Mouse (Mus musculus) G1E (cell line): Measurements from ENCODE around the gene Pcbp3. TPM values are rescaled to one million over a fixed set of nuclear protein-coding genes. Genes with fewer than 3 reads are reported as not detected.

Experiments
- ATAC-seq: 2 replicates; pipeline ENCODE4 v1.8.0; 2016; ENCODE audit warnings: mild to moderate bottlenecking; ENCODE audit not compliant: insufficient number of reproducible peaks, poor library complexity, low FRiP score, severe bottlenecking; ENCODE audit errors: extremely low read depth
- DNase-seq: peaks from one replicate; pipeline ENCODE4 v3.0.0; 2012; ENCODE audit warnings: low spot score
- H3K27me3 ChIP-seq: 2 replicates; pipeline ENCODE4 v1.6.1; 2012; ENCODE audit warnings: mild to moderate bottlenecking, low read length, inconsistent platforms; ENCODE audit not compliant: insufficient read depth
- H3K36me3 ChIP-seq: replicated peaks from 2 replicates; pipeline ENCODE3; 2012; ENCODE audit warnings: mild to moderate bottlenecking, inconsistent platforms
- H3K4me1 ChIP-seq: 2 replicates; pipeline ENCODE4 v1.6.1; 2012; ENCODE audit warnings: low read depth, low read length, inconsistent platforms, mixed read lengths; ENCODE audit not compliant: insufficient read depth
- H3K4me3 ChIP-seq: 2 replicates; pipeline ENCODE4 v1.5.1; 2012; ENCODE audit warnings: low read depth, mild to moderate bottlenecking, inconsistent platforms, low read length, moderate library complexity, mixed read lengths
- H3K9me3 ChIP-seq: replicated peaks from 2 replicates; pipeline ENCODE4 v1.6.1; 2012; ENCODE audit warnings: inconsistent platforms
- CTCF ChIP-seq: IDR thresholded peaks from 2 replicates; pipeline ENCODE4 v1.5.1; 2012; ENCODE audit warnings: low read depth, low read length, inconsistent platforms, mixed read lengths
- GATA1 ChIP-seq: IDR thresholded peaks from 2 replicates; pipeline ENCODE4 v1.6.1; 2012; ENCODE audit warnings: borderline replicate concordance, low read length, inconsistent platforms, mixed read lengths
- GATA2 ChIP-seq: IDR thresholded peaks from 2 replicates; pipeline ENCODE4 v1.6.1; 2012; ENCODE audit warnings: low read depth, low read length, inconsistent platforms, borderline replicate concordance
- POLR2AphosphoS5 ChIP-seq: IDR thresholded peaks from 2 replicates; pipeline ENCODE4 v1.6.1; 2012; ENCODE audit warnings: low read depth, low read length, inconsistent platforms; ENCODE audit not compliant: insufficient replicate concordance
- TAL1 ChIP-seq: conservative IDR thresholded peaks from 2 replicates; pipeline ENCODE4 v1.6.1; 2012; ENCODE audit warnings: low read depth, low read length, inconsistent platforms, mixed read lengths
- polyA plus RNA-seq: library from polyadenylated mRNA; stranded (reverse); fragments of >175 nt; gene quantifications from 2 replicates; pipeline ENCODE4 v1.2.3, GENCODE M21; 2012
- total RNA-seq, 2 experiments: library from RNA; stranded (forward) in 1 of 2; stranded (reverse) in 1 of 2; fragments of 200-1000 nt in 1 of 2; fragments of >200 nt in 1 of 2; fragmentation: Nextera tagmentation in 1 of 2; gene quantifications; 2 replicates each; pipeline ENCODE4 v1.2.3; 2014 to 2017

Gene Pcbp3
- total and polyA plus RNA-seq, 3 experiments = not detected

- Histone ChIP-seq H3K4me3 (no peak overlapping the region), H3K36me3 (no peaks in the 10 kb centered on the region), H3K4me1 (no peaks in the 10 kb centered on the region), H3K9me3 (no peaks in the 10 kb centered on the region), H3K27me3 (peaks cover 2% of the 10 kb centered on the region; the same call in 1 of the 2 replicates)
- no peak for ATAC-seq
- DNase-seq = no peak
- TF ChIP-seq GATA1 (no peak), POLR2AphosphoS5 (no peak), GATA2 (no peak), CTCF (no peak), TAL1 (no peak)
Observed at GRCm38 (mm10) chr10:76785312-76785711, 176.4 kb downstream of the Pcbp3 start.

- no peaks in the 10 kb centered on the region for H3K9me3 ChIP-seq
Observed at GRCm38 (mm10) chr10:76779225-76779624, 182.5 kb downstream of the Pcbp3 start.

GRCm38 (mm10) chr10:76771624-76772023 is 190.1 kb downstream of the Pcbp3 start:
- TF ChIP-seq TAL1 (no peak), POLR2AphosphoS5 (no peak), GATA1 (no peak), CTCF (no peak), GATA2 (no peak)
- ATAC-seq (no peak), DNase-seq (no peak)
- H3K4me1 ChIP-seq = no peaks in the 10 kb centered on the region
- peaks cover 4% of the 10 kb centered on the region for H3K27me3 ChIP-seq
- H3K4me3 ChIP-seq = no peak overlapping the region
- no peaks in the 10 kb centered on the region for H3K36me3 ChIP-seq
- no peaks in the 10 kb centered on the region for H3K9me3 ChIP-seq

More at GRCm38 (mm10) chr10:76779225-76779624, 182.5 kb downstream of the Pcbp3 start:
- ATAC-seq (no peak), DNase-seq (no peak)
- Histone ChIP-seq H3K36me3 (no peaks in the 10 kb centered on the region), H3K27me3 (peaks cover 4% of the 10 kb centered on the region; the same call in 1 of the 2 replicates), H3K4me1 (no peaks in the 10 kb centered on the region), H3K4me3 (no peak overlapping the region)
- TF ChIP-seq POLR2AphosphoS5 (no peak), GATA2 (no peak), TAL1 (no peak), GATA1 (no peak), CTCF (no peak)

- H3K4me1 ChIP-seq = no peaks in the 10 kb centered on the region
- no peaks in the 10 kb centered on the region for H3K9me3 ChIP-seq
- TF ChIP-seq GATA1 (no peak), CTCF (no peak), GATA2 (no peak), POLR2AphosphoS5 (no peak), TAL1 (no peak)
- DNase-seq = no peak
- no peak overlapping the region for H3K4me3 ChIP-seq
- H3K36me3 ChIP-seq = no peaks in the 10 kb centered on the region
- H3K27me3 ChIP-seq = peaks cover 2% of the 10 kb centered on the region
- no peak for ATAC-seq
Observed at GRCm38 (mm10) chr10:76771086-76771485, 190.6 kb downstream of the Pcbp3 start.

- ATAC-seq = no peak
- Histone ChIP-seq H3K4me3 (no peak overlapping the region), H3K27me3 (no peaks in the 10 kb centered on the region; the same call in 1 of the 2 replicates), H3K9me3 (no peaks in the 10 kb centered on the region), H3K36me3 (no peaks in the 10 kb centered on the region), H3K4me1 (no peaks in the 10 kb centered on the region)
- no peak for DNase-seq
- TF ChIP-seq GATA2 (no peak), POLR2AphosphoS5 (no peak), TAL1 (no peak), CTCF (no peak), GATA1 (no peak)
Observed at GRCm38 (mm10) chr10:76769581-76769980, 192.1 kb downstream of the Pcbp3 start.

- TF ChIP-seq TAL1 (no peak), POLR2AphosphoS5 (no peak), GATA2 (no peak), CTCF (no peak), GATA1 (no peak)
- H3K9me3 ChIP-seq = no peaks in the 10 kb centered on the region
- peaks cover under 1% of the 10 kb centered on the region; the same call in 1 of the 2 replicates for H3K27me3 ChIP-seq
- no peak overlapping the region for H3K4me3 ChIP-seq
- no peak for DNase-seq
- no peaks in the 10 kb centered on the region for H3K36me3 ChIP-seq
- no peak for ATAC-seq
- H3K4me1 ChIP-seq = no peaks in the 10 kb centered on the region
Observed at GRCm38 (mm10) chr10:76766196-76766595, 195.5 kb downstream of the Pcbp3 start.
